Mouse (Mus musculus): ENCODE measurements around the gene Chst1. TPM values are rescaled to one million over a fixed set of nuclear protein-coding genes. Genes with fewer than 3 reads are reported as not detected.

Chst1 gene
- polyA plus RNA-seq, 1 experiment from 2014 or later = 20.2 TPM

GRCm38 (mm10) chr2:92594929-92595730 lies 4.4 kb upstream of the Chst1 start:
- 70% methylated on average over 11 of the region's 11 CpGs for WGBS
- Histone ChIP-seq H3K9me3 (ENCODE audit: control insufficient read depth, low read length) (no peaks in the 10 kb centered on the region), H3K27me3 (ENCODE audit: control insufficient read depth, insufficient read depth, low read length) (0 out of 2 replicates have a peak, but pooled peaks cover 3% of the 10 kb centered on the region), H3K36me3 (ENCODE audit: control insufficient read depth, insufficient read depth, low read length) (no peaks in the 10 kb centered on the region), H3K4me3 (ENCODE audit: low read depth, low read length) (no peak overlapping the region), H3K9ac (replicated peaks; ENCODE audit: low read depth, low read length) (no peak overlapping the region), H3K27ac (ENCODE audit: low read depth, low read length) (no peak overlapping the region), H3K4me1 (ENCODE audit: control insufficient read depth, insufficient read depth, low read length) (no peaks in the 10 kb centered on the region), H3K4me2 (ENCODE audit: low read depth, low read length) (no peak overlapping the region)
- no peak for ATAC-seq (ENCODE audit: low read depth)

- WGBS = 13% methylated on average over 7 of the region's 7 CpGs
- Histone ChIP-seq H3K27me3 (ENCODE audit: control insufficient read depth, insufficient read depth, low read length) (0 out of 2 replicates have a peak, but pooled peaks cover 3% of the 10 kb centered on the region), H3K4me1 (ENCODE audit: control insufficient read depth, insufficient read depth, low read length) (peaks cover 6% of the 10 kb centered on the region; the same call in 1 of the 2 replicates)
These were observed 2.2 kb upstream of the Chst1 start for GRCm38 (mm10) chr2:92597291-92597690.

GRCm38 (mm10) chr2:92598941-92599486 lies 493 bp upstream of the Chst1 start:
- H3K9ac ChIP-seq (replicated peaks; ENCODE audit: low read depth, low read length) = peak overlapping the region; percentile 90; the same call in 1 of the 2 replicates
- H3K4me3 ChIP-seq (ENCODE audit: low read depth, low read length) = peak overlapping the region; percentile 75
- no peaks in the 10 kb centered on the region for H3K36me3 ChIP-seq (ENCODE audit: control insufficient read depth, insufficient read depth, low read length)
- H3K4me1 ChIP-seq (ENCODE audit: control insufficient read depth, insufficient read depth, low read length) = peaks cover 6% of the 10 kb centered on the region; the same call in 1 of the 2 replicates
- ATAC-seq (ENCODE audit: low read depth) = peak; percentile 31
- H3K27ac ChIP-seq (ENCODE audit: low read depth, low read length) = no peak overlapping the region; the same call in 1 of the 2 replicates
- no peaks in the 10 kb centered on the region for H3K9me3 ChIP-seq (ENCODE audit: control insufficient read depth, low read length)
- 26% methylated on average over 11 of the region's 11 CpGs for WGBS
- H3K27me3 ChIP-seq (ENCODE audit: control insufficient read depth, insufficient read depth, low read length) = 0 out of 2 replicates have a peak, but pooled peaks cover 3% of the 10 kb centered on the region
- H3K4me2 ChIP-seq (ENCODE audit: low read depth, low read length) = peak overlapping the region; percentile 90

More at GRCm38 (mm10) chr2:92597291-92597690, 2.2 kb upstream of the Chst1 start:
- ATAC-seq (ENCODE audit: low read depth) = no peak
- H3K4me2 ChIP-seq (ENCODE audit: low read depth, low read length) = no peak overlapping the region
- no peak overlapping the region for H3K4me3 ChIP-seq (ENCODE audit: low read depth, low read length)
- no peak overlapping the region for H3K9ac ChIP-seq (replicated peaks; ENCODE audit: low read depth, low read length)
- H3K9me3 ChIP-seq (ENCODE audit: control insufficient read depth, low read length) = no peaks in the 10 kb centered on the region
- H3K36me3 ChIP-seq (ENCODE audit: control insufficient read depth, insufficient read depth, low read length) = no peaks in the 10 kb centered on the region
- no peak overlapping the region for H3K27ac ChIP-seq (ENCODE audit: low read depth, low read length)

- peak overlapping the region; percentile 73 for H3K27ac ChIP-seq (ENCODE audit: low read depth, low read length)
- peak overlapping the region; percentile 75 for H3K4me3 ChIP-seq (ENCODE audit: low read depth, low read length)
- WGBS = under 1% methylated on average over 17 of the region's 17 CpGs
- no peaks in the 10 kb centered on the region for H3K36me3 ChIP-seq (ENCODE audit: control insufficient read depth, insufficient read depth, low read length)
- H3K9ac ChIP-seq (replicated peaks; ENCODE audit: low read depth, low read length) = peak overlapping the region; percentile 90
- H3K27me3 ChIP-seq (ENCODE audit: control insufficient read depth, insufficient read depth, low read length) = no peaks in the 10 kb centered on the region
- ATAC-seq (ENCODE audit: low read depth) = 0 out of 2 replicates have a peak, but pooled peaks have one; percentile 2
- peaks cover 6% of the 10 kb centered on the region; the same call in 1 of the 2 replicates for H3K4me1 ChIP-seq (ENCODE audit: control insufficient read depth, insufficient read depth, low read length)
- peak overlapping the region; percentile 90 for H3K4me2 ChIP-seq (ENCODE audit: low read depth, low read length)
- no peaks in the 10 kb centered on the region for H3K9me3 ChIP-seq (ENCODE audit: control insufficient read depth, low read length)
These were observed 802 bp downstream of the Chst1 start for GRCm38 (mm10) chr2:92600348-92600670.

- Histone ChIP-seq H3K27ac (ENCODE audit: low read depth, low read length) (no peak overlapping the region), H3K36me3 (ENCODE audit: control insufficient read depth, insufficient read depth, low read length) (no peaks in the 10 kb centered on the region), H3K4me1 (ENCODE audit: control insufficient read depth, insufficient read depth, low read length) (peaks cover 6% of the 10 kb centered on the region; the same call in 1 of the 2 replicates), H3K27me3 (ENCODE audit: control insufficient read depth, insufficient read depth, low read length) (no peaks in the 10 kb centered on the region), H3K9ac (replicated peaks; ENCODE audit: low read depth, low read length) (no peak overlapping the region; the same call in 1 of the 2 replicates), H3K9me3 (ENCODE audit: control insufficient read depth, low read length) (no peaks in the 10 kb centered on the region), H3K4me2 (ENCODE audit: low read depth, low read length) (peak overlapping the region; percentile 90), H3K4me3 (ENCODE audit: low read depth, low read length) (peak overlapping the region; percentile 75; the same call in 1 of the 2 replicates)
- 47% methylated on average over 4 of the region's 4 CpGs for WGBS
- ATAC-seq (ENCODE audit: low read depth) = no peak
These were observed 1.7 kb downstream of the Chst1 start for GRCm38 (mm10) chr2:92601246-92601645.

- Histone ChIP-seq H3K27ac (ENCODE audit: low read depth, low read length) (no peak overlapping the region), H3K4me3 (ENCODE audit: low read depth, low read length) (no peak overlapping the region), H3K9ac (replicated peaks; ENCODE audit: low read depth, low read length) (no peak overlapping the region), H3K9me3 (ENCODE audit: control insufficient read depth, low read length) (no peaks in the 10 kb centered on the region), H3K36me3 (ENCODE audit: control insufficient read depth, insufficient read depth, low read length) (no peaks in the 10 kb centered on the region), H3K4me1 (ENCODE audit: control insufficient read depth, insufficient read depth, low read length) (peaks cover 6% of the 10 kb centered on the region; the same call in 1 of the 2 replicates), H3K27me3 (ENCODE audit: control insufficient read depth, insufficient read depth, low read length) (no peaks in the 10 kb centered on the region), H3K4me2 (ENCODE audit: low read depth, low read length) (no peak overlapping the region; the same call in 1 of the 2 replicates)
- ATAC-seq (ENCODE audit: low read depth) = no peak
- WGBS = 21% methylated on average over 12 of the region's 12 CpGs
These were observed 2.6 kb downstream of the Chst1 start for GRCm38 (mm10) chr2:92602073-92602472.

- no peak overlapping the region for H3K4me3 ChIP-seq (ENCODE audit: low read depth, low read length)
- peaks cover 6% of the 10 kb centered on the region; the same call in 1 of the 2 replicates for H3K4me1 ChIP-seq (ENCODE audit: control insufficient read depth, insufficient read depth, low read length)
- H3K36me3 ChIP-seq (ENCODE audit: control insufficient read depth, insufficient read depth, low read length) = no peaks in the 10 kb centered on the region
- no peak overlapping the region for H3K9ac ChIP-seq (replicated peaks; ENCODE audit: low read depth, low read length)
- ATAC-seq (ENCODE audit: low read depth) = no peak
- no peaks in the 10 kb centered on the region for H3K27me3 ChIP-seq (ENCODE audit: control insufficient read depth, insufficient read depth, low read length)
- WGBS = 53% methylated on average over 5 of the region's 5 CpGs
- no peak overlapping the region for H3K4me2 ChIP-seq (ENCODE audit: low read depth, low read length)
- H3K27ac ChIP-seq (ENCODE audit: low read depth, low read length) = no peak overlapping the region
- H3K9me3 ChIP-seq (ENCODE audit: control insufficient read depth, low read length) = no peaks in the 10 kb centered on the region
These were observed 4.1 kb downstream of the Chst1 start for GRCm38 (mm10) chr2:92603591-92603990.

GRCm38 (mm10) chr2:92604565-92604964 lies 5.1 kb downstream of the Chst1 start:
- Histone ChIP-seq H3K27ac (ENCODE audit: low read depth, low read length) (no peak overlapping the region), H3K36me3 (ENCODE audit: control insufficient read depth, insufficient read depth, low read length) (no peaks in the 10 kb centered on the region), H3K4me3 (ENCODE audit: low read depth, low read length) (no peak overlapping the region), H3K9ac (replicated peaks; ENCODE audit: low read depth, low read length) (no peak overlapping the region), H3K9me3 (ENCODE audit: control insufficient read depth, low read length) (no peaks in the 10 kb centered on the region), H3K4me2 (ENCODE audit: low read depth, low read length) (no peak overlapping the region), H3K27me3 (ENCODE audit: control insufficient read depth, insufficient read depth, low read length) (no peaks in the 10 kb centered on the region), H3K4me1 (ENCODE audit: control insufficient read depth, insufficient read depth, low read length) (peaks cover 6% of the 10 kb centered on the region; the same call in 1 of the 2 replicates)
- no peak for ATAC-seq (ENCODE audit: low read depth)
- 87% methylated on average over 5 of the region's 5 CpGs for WGBS

GRCm38 (mm10) chr2:92605995-92606394 lies 6.5 kb downstream of the Chst1 start:
- ATAC-seq (ENCODE audit: low read depth) = no peak
- H3K4me3 ChIP-seq (ENCODE audit: low read depth, low read length) = no peak overlapping the region
- H3K27me3 ChIP-seq (ENCODE audit: control insufficient read depth, insufficient read depth, low read length) = no peaks in the 10 kb centered on the region
- WGBS = 83% methylated on average over 5 of the region's 5 CpGs
- H3K4me2 ChIP-seq (ENCODE audit: low read depth, low read length) = no peak overlapping the region
- no peak overlapping the region for H3K27ac ChIP-seq (ENCODE audit: low read depth, low read length)
- H3K36me3 ChIP-seq (ENCODE audit: control insufficient read depth, insufficient read depth, low read length) = no peaks in the 10 kb centered on the region
- no peak overlapping the region for H3K9ac ChIP-seq (replicated peaks; ENCODE audit: low read depth, low read length)
- no peaks in the 10 kb centered on the region for H3K4me1 ChIP-seq (ENCODE audit: control insufficient read depth, insufficient read depth, low read length)
- H3K9me3 ChIP-seq (ENCODE audit: control insufficient read depth, low read length) = no peaks in the 10 kb centered on the region

All from neural tube, embryonic 14.5 days (tissue).